Mouse (Mus musculus) thymus, postnatal 10 days (tissue): ENCODE measurements around the gene Otud7a.
"Not testable (repeated sequence)": the region's sequence is repeated elsewhere in the genome, so short reads cannot be mapped to it uniquely, and the experiment has no call there.

ENCODE experiments used
- DNase-seq, 2 experiments: peaks; one replicate each; pipeline ENCODE4 v3.0.0; 2021; ENCODE audit warnings: low spot score in 2 of 2

Otud7a gene

GRCm38 (mm10) chr7:63558918-63559317, 114.4 kb downstream of the Otud7a start:
- DNase-seq: no peak

GRCm38 (mm10) chr7:63559679-63560078, 115.1 kb downstream of the Otud7a start:
- no peak for DNase-seq

- no peak for DNase-seq
Measured at GRCm38 (mm10) chr7:63583310-63583709, 138.8 kb downstream of the Otud7a start.

- no peak for DNase-seq
Measured at GRCm38 (mm10) chr7:63586184-63586870, 141.8 kb downstream of the Otud7a start.

GRCm38 (mm10) chr7:63590305-63590704, 145.8 kb downstream of the Otud7a start:
- no peak for DNase-seq

- no peak for DNase-seq
Measured at GRCm38 (mm10) chr7:63591322-63591721, 146.8 kb downstream of the Otud7a start.

- DNase-seq: no peak
Measured at GRCm38 (mm10) chr7:63592061-63592460, 147.5 kb downstream of the Otud7a start.

GRCm38 (mm10) chr7:63604827-63605226, 160.3 kb downstream of the Otud7a start:
- DNase-seq: no peak

GRCm38 (mm10) chr7:63617018-63617417, 172.5 kb downstream of the Otud7a start:
- DNase-seq: no peak

GRCm38 (mm10) chr7:63620776-63621340, 176.3 kb downstream of the Otud7a start:
- DNase-seq: no peak

GRCm38 (mm10) chr7:63637651-63638050, 193.1 kb downstream of the Otud7a start:
- DNase-seq: no peak

- DNase-seq: no peak
Measured at GRCm38 (mm10) chr7:63644002-63644401, 199.5 kb downstream of the Otud7a start.

- DNase-seq: no peak
Measured at GRCm38 (mm10) chr7:63647136-63647535, 202.6 kb downstream of the Otud7a start.

- no peak for DNase-seq
Measured at GRCm38 (mm10) chr7:63660261-63660660, 215.7 kb downstream of the Otud7a start.

- DNase-seq: no peak
Measured at GRCm38 (mm10) chr7:63662757-63663156, 218.2 kb downstream of the Otud7a start.

GRCm38 (mm10) chr7:63665496-63665895, 220.9 kb downstream of the Otud7a start:
- no peak for DNase-seq

- no peak for DNase-seq
Measured at GRCm38 (mm10) chr7:63667986-63668741, 223.6 kb downstream of the Otud7a start.

GRCm38 (mm10) chr7:63668951-63669350, 224.4 kb downstream of the Otud7a start:
- no peak for DNase-seq

GRCm38 (mm10) chr7:63670911-63671310, 226.4 kb downstream of the Otud7a start:
- not testable (repeated sequence) for DNase-seq

GRCm38 (mm10) chr7:63671904-63672303, 227.4 kb downstream of the Otud7a start:
- peak in 1 of 2 experiments; percentile 30 for DNase-seq

GRCm38 (mm10) chr7:63676631-63677030, 232.1 kb downstream of the Otud7a start:
- no peak for DNase-seq

- no peak for DNase-seq
Measured at GRCm38 (mm10) chr7:63677149-63677548, 232.6 kb downstream of the Otud7a start.

GRCm38 (mm10) chr7:63687056-63687455, 242.5 kb downstream of the Otud7a start:
- DNase-seq: no peak
